Mouse (Mus musculus) kidney, embryonic 16.5 days (tissue): Measurements from ENCODE around the gene Chfr. TPM values are rescaled to one million over a fixed set of nuclear protein-coding genes. Genes with fewer than 3 reads are reported as not detected.

Source experiments
- ATAC-seq: fragments of 200-750 bp; cut with Nextera tagmentation; 2 replicates; pipeline ENCODE4 v1.8.0; 2017; ENCODE audit warnings: moderate TSS enrichment; ENCODE audit not compliant: low FRiP score, low TSS enrichment
- H3K27ac ChIP-seq: fragments of 300-500 bp; sonication (generic); 2 replicates; pipeline ENCODE4 v1.5.1; 2014; ENCODE audit warnings: low read length
- H3K27me3 ChIP-seq: fragments of 300-500 bp; sonication (generic); 2 replicates; pipeline ENCODE4 v1.6.1; 2014; ENCODE audit warnings: low read length, control low read depth, mixed read lengths; ENCODE audit not compliant: insufficient read depth
- H3K36me3 ChIP-seq: fragments of 300-500 bp; sonication (generic); 2 replicates; pipeline ENCODE4 v1.6.1; 2014; ENCODE audit warnings: low read length, control low read depth, mixed read lengths; ENCODE audit not compliant: insufficient read depth
- H3K4me1 ChIP-seq: fragments of 300-500 bp; sonication (generic); 2 replicates; pipeline ENCODE4 v1.6.1; 2014; ENCODE audit warnings: low read length, control low read depth, mixed read lengths; ENCODE audit not compliant: insufficient read depth
- H3K4me2 ChIP-seq: fragments of 300-500 bp; sonication (generic); replicated peaks from 2 replicates; pipeline ENCODE4 v1.6.1; 2014; ENCODE audit warnings: low read depth, low read length
- H3K4me3 ChIP-seq: fragments of 300-500 bp; sonication (generic); 2 replicates; pipeline ENCODE4 v1.5.1; 2014; ENCODE audit warnings: mild to moderate bottlenecking, low read length
- H3K9ac ChIP-seq: fragments of 300-500 bp; sonication (generic); replicated peaks from 2 replicates; pipeline ENCODE4 v1.6.1; 2014; ENCODE audit warnings: low read length
- H3K9me3 ChIP-seq: fragments of 300-500 bp; sonication (generic); 2 replicates; pipeline ENCODE4 v1.6.1; 2016; ENCODE audit warnings: low read length, control low read depth
- WGBS: fragments of 180-500 bp; shearing (Covaris S2); extraction: QIAGEN DNeasy Blood & Tissue Kit; methylation state at CpG from one replicate; pipeline ENCODE4 v1.1.7; 2014; 5-methylcytosine and 5-hydroxymethylcytosine counted together
- polyA plus RNA-seq: library from polyadenylated mRNA; unstranded; fragments of >200 nt; fragmentation: Nextera tagmentation; extraction: Ambion mirVana; gene quantifications from 2 replicates; pipeline ENCODE4 v1.2.1, GENCODE M21; 2015

Chfr gene
- polyA plus RNA-seq, 1 experiment from 2014 or later: 39.4 TPM

GRCm38 (mm10) chr5:110101716-110102347, 33.8 kb upstream of the Chfr start:
- H3K4me1 ChIP-seq: peaks cover 35% of the 10 kb centered on the region
- 15% methylated on average over 34 of the region's 34 CpGs for WGBS
- no peak overlapping the region for H3K27ac ChIP-seq
- no peaks in the 10 kb centered on the region for H3K27me3 ChIP-seq
- H3K36me3 ChIP-seq: peaks cover 38% of the 10 kb centered on the region
- peak overlapping the region; percentile 32 for H3K4me3 ChIP-seq
- H3K4me2 ChIP-seq: peak overlapping the region; percentile 80
- peak overlapping the region; percentile 36; the same call in 1 of the 2 replicates for H3K9ac ChIP-seq
- H3K9me3 ChIP-seq: 0 out of 2 replicates have a peak, but pooled peaks cover 8% of the 10 kb centered on the region
- peak; percentile 19; the same call in 1 of the 2 replicates for ATAC-seq

GRCm38 (mm10) chr5:110102429-110102828, 33.2 kb upstream of the Chfr start:
- Histone ChIP-seq H3K27me3 (no peaks in the 10 kb centered on the region), H3K4me1 (peaks cover 38% of the 10 kb centered on the region), H3K4me3 (no peak overlapping the region), H3K4me2 (no peak overlapping the region), H3K36me3 (peaks cover 38% of the 10 kb centered on the region), H3K9me3 (0 out of 2 replicates have a peak, but pooled peaks cover 8% of the 10 kb centered on the region), H3K27ac (no peak overlapping the region), H3K9ac (no peak overlapping the region)
- 91% methylated on average over 13 of the region's 13 CpGs for WGBS
- ATAC-seq: no peak

- Histone ChIP-seq H3K27ac (no peak overlapping the region), H3K9me3 (0 out of 2 replicates have a peak, but pooled peaks cover 8% of the 10 kb centered on the region), H3K27me3 (no peaks in the 10 kb centered on the region), H3K4me1 (peaks cover 38% of the 10 kb centered on the region), H3K9ac (no peak overlapping the region), H3K4me2 (no peak overlapping the region), H3K4me3 (no peak overlapping the region), H3K36me3 (peaks cover 38% of the 10 kb centered on the region)
- no peak for ATAC-seq
- WGBS: 95% methylated on average over 19 of the region's 19 CpGs
Observed at GRCm38 (mm10) chr5:110102853-110103625, 32.6 kb upstream of the Chfr start.

- no peak overlapping the region for H3K4me2 ChIP-seq
- H3K4me3 ChIP-seq: no peak overlapping the region
- peaks cover 38% of the 10 kb centered on the region for H3K36me3 ChIP-seq
- no peak overlapping the region for H3K27ac ChIP-seq
- whole genome bisulfite sequencing: 95% methylated on average over 27 of the region's 27 CpGs
- H3K4me1 ChIP-seq: peaks cover 38% of the 10 kb centered on the region
- 0 out of 2 replicates have a peak, but pooled peaks cover 8% of the 10 kb centered on the region for H3K9me3 ChIP-seq
- no peak for ATAC-seq
- no peaks in the 10 kb centered on the region for H3K27me3 ChIP-seq
- no peak overlapping the region for H3K9ac ChIP-seq
Observed at GRCm38 (mm10) chr5:110103901-110104615, 31.6 kb upstream of the Chfr start.

GRCm38 (mm10) chr5:110104616-110105380, 30.8 kb upstream of the Chfr start:
- H3K27ac ChIP-seq: no peak overlapping the region
- H3K4me3 ChIP-seq: no peak overlapping the region
- no peaks in the 10 kb centered on the region for H3K27me3 ChIP-seq
- WGBS: 93% methylated on average over 36 of the region's 36 CpGs
- no peak overlapping the region for H3K9ac ChIP-seq
- no peak for ATAC-seq
- peaks cover 38% of the 10 kb centered on the region for H3K36me3 ChIP-seq
- H3K9me3 ChIP-seq: 0 out of 2 replicates have a peak, but pooled peaks cover 8% of the 10 kb centered on the region
- H3K4me2 ChIP-seq: no peak overlapping the region
- peaks cover 34% of the 10 kb centered on the region for H3K4me1 ChIP-seq

GRCm38 (mm10) chr5:110106140-110106871, 29.3 kb upstream of the Chfr start:
- 0 out of 2 replicates have a peak, but pooled peaks cover 8% of the 10 kb centered on the region for H3K9me3 ChIP-seq
- H3K4me1 ChIP-seq: peaks cover 24% of the 10 kb centered on the region
- H3K9ac ChIP-seq: peak overlapping the region; percentile 84
- ATAC-seq: no peak
- peak overlapping the region; percentile 74 for H3K4me3 ChIP-seq
- WGBS: 93% methylated on average over 26 of the region's 26 CpGs
- peaks cover 38% of the 10 kb centered on the region for H3K36me3 ChIP-seq
- H3K4me2 ChIP-seq: peak overlapping the region; percentile 76
- no peaks in the 10 kb centered on the region for H3K27me3 ChIP-seq
- no peak overlapping the region for H3K27ac ChIP-seq

GRCm38 (mm10) chr5:110106901-110107564, 28.6 kb upstream of the Chfr start:
- Histone ChIP-seq H3K36me3 (peaks cover 38% of the 10 kb centered on the region), H3K4me3 (peak overlapping the region; percentile 74), H3K9me3 (0 out of 2 replicates have a peak, but pooled peaks cover 8% of the 10 kb centered on the region), H3K4me2 (peak overlapping the region; percentile 76), H3K27ac (peak overlapping the region; percentile 99), H3K4me1 (peaks cover 16% of the 10 kb centered on the region), H3K27me3 (no peaks in the 10 kb centered on the region), H3K9ac (peak overlapping the region; percentile 84)
- peak; percentile 49 for ATAC-seq
- 10% methylated on average over 40 of the region's 41 CpGs for WGBS

GRCm38 (mm10) chr5:110107581-110108304, 27.9 kb upstream of the Chfr start, which contains the start of gene Gtpbp6:
Gene Gtpbp6 (minus strand): TSS chr5:110108197.
- Histone ChIP-seq H3K27ac (peak within 1 kb of the TSS; percentile 99), H3K9me3 (0 out of 2 replicates have a peak, but pooled peaks cover 8% of the 10 kb centered on the region), H3K27me3 (no peaks in the 10 kb centered on the region), H3K4me1 (peaks cover 14% of the 10 kb centered on the region; the same call in 1 of the 2 replicates), H3K36me3 (peaks cover 39% of the 10 kb centered on the region), H3K4me3 (peak within 1 kb of the TSS; percentile 74), H3K4me2 (peak within 1 kb of the TSS; percentile 76), H3K9ac (peak within 1 kb of the TSS; percentile 84)
- under 1% methylated on average over 68 of the region's 71 CpGs for WGBS
- ATAC-seq: peak; percentile 93
